Mouse (Mus musculus) lung, embryonic 16.5 days (tissue): Measurements from ENCODE around the gene Thbs1. TPM values are rescaled to one million over a fixed set of nuclear protein-coding genes. Genes with fewer than 3 reads are reported as not detected.

Experiments
- ATAC-seq: fragments of 200-750 bp; cut with Nextera tagmentation; 2 replicates; pipeline ENCODE4 v1.8.0; 2017; ENCODE audit warnings: low read depth, mild to moderate bottlenecking, moderate library complexity
- H3K27ac ChIP-seq: fragments of 300-500 bp; sonication (generic); 2 replicates; pipeline ENCODE4 v1.5.1; 2014; ENCODE audit warnings: mild to moderate bottlenecking, control low read depth, low read length
- H3K27me3 ChIP-seq: fragments of 300-500 bp; sonication (generic); 2 replicates; pipeline ENCODE4 v1.6.1; 2014; ENCODE audit warnings: low read depth, low read length, mixed read lengths; ENCODE audit not compliant: control insufficient read depth, insufficient read depth
- H3K36me3 ChIP-seq: fragments of 300-500 bp; sonication (generic); 2 replicates; pipeline ENCODE4 v1.6.1; 2014; ENCODE audit warnings: low read length; ENCODE audit not compliant: control insufficient read depth, insufficient read depth
- H3K4me1 ChIP-seq: fragments of 300-500 bp; sonication (generic); replicated peaks from 2 replicates; pipeline ENCODE4 v1.6.1; 2014; ENCODE audit warnings: low read length, mixed read lengths; ENCODE audit not compliant: control insufficient read depth, insufficient read depth
- H3K4me2 ChIP-seq: fragments of 300-500 bp; sonication (generic); 2 replicates; pipeline ENCODE4 v1.6.1; 2014; ENCODE audit warnings: low read depth, low read length, control low read depth
- H3K4me3 ChIP-seq: fragments of 300-500 bp; sonication (generic); 2 replicates; pipeline ENCODE4 v1.5.1; 2014; ENCODE audit warnings: mild to moderate bottlenecking, low read length, control low read depth
- H3K9ac ChIP-seq: fragments of 300-500 bp; sonication (generic); 2 replicates; pipeline ENCODE4 v1.6.1; 2014; ENCODE audit warnings: low read length, control low read depth
- H3K9me3 ChIP-seq: fragments of 300-500 bp; sonication (generic); 2 replicates; pipeline ENCODE4 v1.6.1; 2016; ENCODE audit warnings: low read length; ENCODE audit not compliant: control insufficient read depth
- WGBS: fragments of 180-500 bp; shearing (Covaris S2); extraction: QIAGEN DNeasy Blood & Tissue Kit; methylation state at CpG from one replicate; pipeline ENCODE4 v1.1.7; 2014; 5-methylcytosine and 5-hydroxymethylcytosine counted together
- polyA plus RNA-seq: library from polyadenylated mRNA; unstranded; fragments of >200 nt; fragmentation: Nextera tagmentation; extraction: Ambion mirVana; gene quantifications from 2 replicates; pipeline ENCODE4 v1.2.1, GENCODE M21; 2015

The Thbs1 gene
- polyA plus RNA-seq: 160 and 190 TPM in 2 replicates

GRCm38 (mm10) chr2:118111488-118112131 lies at the start of gene Thbs1:
Gene Thbs1 (plus strand): TSS chr2:118111876.
- ATAC-seq: peak; percentile 89
- H3K4me1 ChIP-seq: peaks cover 28% of the 10 kb centered on the region
- H3K4me2 ChIP-seq: peak within 1 kb of the TSS; percentile 84
- no peaks in the 10 kb centered on the region for H3K27me3 ChIP-seq
- peak within 1 kb of the TSS; percentile 94 for H3K27ac ChIP-seq
- peaks cover 15% of the 10 kb centered on the region for H3K36me3 ChIP-seq
- 0% methylated on average over 36 of the region's 36 CpGs for WGBS
- H3K9me3 ChIP-seq: no peaks in the 10 kb centered on the region
- H3K9ac ChIP-seq: peak within 1 kb of the TSS; percentile 75
- peak within 1 kb of the TSS; percentile 59 for H3K4me3 ChIP-seq

GRCm38 (mm10) chr2:118064121-118064764 lies 47.4 kb upstream of the Thbs1 start:
- Histone ChIP-seq H3K4me2 (no peak overlapping the region), H3K4me1 (0 out of 2 replicates have a peak, but pooled peaks cover 2% of the 10 kb centered on the region), H3K27ac (peak overlapping the region; percentile 62), H3K9me3 (no peaks in the 10 kb centered on the region), H3K36me3 (no peaks in the 10 kb centered on the region), H3K9ac (no peak overlapping the region), H3K27me3 (no peaks in the 10 kb centered on the region), H3K4me3 (no peak overlapping the region)
- WGBS: 81% methylated on average over 11 of the region's 11 CpGs
- peak; percentile 58 for ATAC-seq

- ATAC-seq: no peak
- 62% methylated on average over 8 of the region's 8 CpGs for WGBS
- Histone ChIP-seq H3K27ac (no peak overlapping the region), H3K4me3 (no peak overlapping the region), H3K9ac (no peak overlapping the region), H3K9me3 (no peaks in the 10 kb centered on the region), H3K27me3 (no peaks in the 10 kb centered on the region), H3K4me1 (0 out of 2 replicates have a peak, but pooled peaks cover 2% of the 10 kb centered on the region), H3K4me2 (no peak overlapping the region), H3K36me3 (no peaks in the 10 kb centered on the region)
Measured at GRCm38 (mm10) chr2:118066065-118066770, 45.5 kb upstream of the Thbs1 start.

- H3K9ac ChIP-seq: no peak overlapping the region
- H3K4me3 ChIP-seq: no peak overlapping the region
- H3K27ac ChIP-seq: no peak overlapping the region
- H3K9me3 ChIP-seq: no peaks in the 10 kb centered on the region
- 67% methylated on average over 5 of the region's 5 CpGs for WGBS
- no peaks in the 10 kb centered on the region for H3K4me1 ChIP-seq
- ATAC-seq: no peak
- H3K27me3 ChIP-seq: no peaks in the 10 kb centered on the region
- H3K4me2 ChIP-seq: no peak overlapping the region
- no peaks in the 10 kb centered on the region for H3K36me3 ChIP-seq
Measured at GRCm38 (mm10) chr2:118069975-118070374, 41.7 kb upstream of the Thbs1 start.

- Histone ChIP-seq H3K9me3 (no peaks in the 10 kb centered on the region), H3K4me1 (no peaks in the 10 kb centered on the region), H3K27me3 (no peaks in the 10 kb centered on the region), H3K27ac (no peak overlapping the region), H3K9ac (no peak overlapping the region), H3K36me3 (no peaks in the 10 kb centered on the region), H3K4me2 (no peak overlapping the region), H3K4me3 (no peak overlapping the region)
- 76% methylated on average over 7 of the region's 7 CpGs for WGBS
- no peak for ATAC-seq
Measured at GRCm38 (mm10) chr2:118072811-118073372, 38.8 kb upstream of the Thbs1 start.

- ATAC-seq: no peak
- 48% methylated on average over 2 of the region's 2 CpGs for WGBS
- Histone ChIP-seq H3K4me3 (no peak overlapping the region), H3K9me3 (no peaks in the 10 kb centered on the region), H3K9ac (no peak overlapping the region), H3K36me3 (no peaks in the 10 kb centered on the region), H3K27ac (no peak overlapping the region), H3K4me1 (no peaks in the 10 kb centered on the region), H3K27me3 (no peaks in the 10 kb centered on the region), H3K4me2 (no peak overlapping the region)
Measured at GRCm38 (mm10) chr2:118074030-118074429, 37.6 kb upstream of the Thbs1 start.

- Histone ChIP-seq H3K9ac (no peak overlapping the region), H3K27ac (no peak overlapping the region), H3K4me2 (no peak overlapping the region), H3K4me3 (no peak overlapping the region), H3K27me3 (no peaks in the 10 kb centered on the region), H3K4me1 (no peaks in the 10 kb centered on the region), H3K9me3 (no peaks in the 10 kb centered on the region), H3K36me3 (no peaks in the 10 kb centered on the region)
- ATAC-seq: no peak
- WGBS: 72% methylated on average over 4 of the region's 4 CpGs
Measured at GRCm38 (mm10) chr2:118075165-118075564, 36.5 kb upstream of the Thbs1 start.

- Histone ChIP-seq H3K27me3 (no peaks in the 10 kb centered on the region), H3K4me1 (no peaks in the 10 kb centered on the region; the same call in 1 of the 2 replicates), H3K36me3 (no peaks in the 10 kb centered on the region), H3K4me2 (no peak overlapping the region), H3K27ac (no peak overlapping the region), H3K9me3 (no peaks in the 10 kb centered on the region), H3K4me3 (no peak overlapping the region), H3K9ac (no peak overlapping the region)
- 75% methylated on average over 4 of the region's 4 CpGs for WGBS
- ATAC-seq: no peak
Measured at GRCm38 (mm10) chr2:118079131-118079530, 32.5 kb upstream of the Thbs1 start.

GRCm38 (mm10) chr2:118081581-118081980 lies 30.1 kb upstream of the Thbs1 start:
- Histone ChIP-seq H3K27ac (no peak overlapping the region), H3K36me3 (no peaks in the 10 kb centered on the region), H3K9ac (no peak overlapping the region), H3K27me3 (no peaks in the 10 kb centered on the region), H3K4me1 (no peaks in the 10 kb centered on the region; the same call in none of the 2 replicates), H3K4me2 (no peak overlapping the region), H3K4me3 (no peak overlapping the region), H3K9me3 (no peaks in the 10 kb centered on the region)
- 66% methylated on average over 5 of the region's 5 CpGs for WGBS
- ATAC-seq: no peak
